Mouse (Mus musculus) testis, postnatal 10 days (tissue): ENCODE data around the gene 1700020D05Rik.
A peak's percentile ranks its signal among the peaks of the same experiment; 100 is the strongest.

Experiments
- DNase-seq: peaks from one replicate; pipeline ENCODE4 v3.0.0; 2021; ENCODE audit warnings: low spot score

The 1700020D05Rik gene

DNA sequence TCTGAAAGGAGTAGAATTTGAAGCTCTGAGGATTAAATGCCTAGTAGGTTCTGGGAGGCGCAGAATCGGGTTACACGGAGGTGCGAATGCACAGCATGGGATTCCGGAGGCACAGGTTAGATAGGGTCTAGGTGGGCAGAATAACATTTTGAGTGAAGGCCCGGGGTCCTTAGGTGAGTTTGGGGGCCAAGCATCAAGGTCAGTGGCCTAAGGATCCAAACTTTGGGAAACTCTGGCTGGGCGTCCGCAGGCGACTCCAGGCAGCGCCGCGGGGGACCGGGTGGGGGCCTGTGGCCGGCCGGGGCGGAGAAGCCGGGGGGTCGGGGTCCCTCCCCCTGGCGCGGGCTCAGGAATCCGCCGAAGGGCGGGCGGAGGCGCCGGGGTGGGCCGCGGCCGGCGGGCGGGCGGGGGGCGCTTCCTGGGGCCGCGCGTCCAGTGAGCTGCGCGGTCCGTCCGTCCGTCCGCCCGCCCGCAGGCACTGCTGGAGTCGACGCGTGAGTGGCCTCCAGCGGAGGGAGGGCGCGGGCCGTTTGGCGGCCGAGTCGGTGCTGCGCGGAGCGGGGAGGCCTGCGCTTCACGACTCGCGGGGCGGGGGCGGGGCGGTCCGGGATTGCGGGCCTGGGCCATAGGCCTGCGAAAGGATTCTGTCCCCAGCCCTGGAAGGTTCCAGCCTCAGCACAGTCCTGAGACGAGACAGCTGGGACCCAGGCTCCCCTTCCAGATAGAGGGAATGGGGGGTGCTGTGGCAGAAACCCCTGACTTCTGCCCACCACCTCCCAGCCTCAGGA lies 29.1 kb downstream of the 1700020D05Rik start:
- peak; percentile 76 for DNase-seq

DNA sequence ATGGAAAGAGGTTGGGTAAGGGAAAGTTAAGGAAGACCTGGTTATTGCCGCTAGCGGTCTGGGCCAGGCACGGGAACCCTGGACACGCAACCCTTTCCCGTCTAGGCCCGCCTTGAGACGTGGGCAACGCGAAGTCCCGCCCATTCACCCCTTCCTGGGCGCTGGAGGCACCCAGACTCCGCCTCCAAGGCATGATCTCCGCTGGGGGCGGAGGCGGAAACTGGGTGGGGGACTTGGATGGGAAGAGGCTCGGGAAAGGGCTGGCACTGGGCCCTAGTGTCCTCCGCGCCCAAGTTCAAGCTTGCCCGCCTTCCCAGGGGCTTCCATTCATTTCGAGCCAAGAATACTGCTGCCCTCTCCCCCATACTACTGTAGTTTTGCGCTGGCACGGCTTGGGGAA lies 29.9 kb downstream of the 1700020D05Rik start, which contains the start of gene Efemp2:
Gene Efemp2, plus strand, starts transcription at position 235 of the 400 bp plus-strand sequence.
- DNase-seq: peak; percentile 87

DNA sequence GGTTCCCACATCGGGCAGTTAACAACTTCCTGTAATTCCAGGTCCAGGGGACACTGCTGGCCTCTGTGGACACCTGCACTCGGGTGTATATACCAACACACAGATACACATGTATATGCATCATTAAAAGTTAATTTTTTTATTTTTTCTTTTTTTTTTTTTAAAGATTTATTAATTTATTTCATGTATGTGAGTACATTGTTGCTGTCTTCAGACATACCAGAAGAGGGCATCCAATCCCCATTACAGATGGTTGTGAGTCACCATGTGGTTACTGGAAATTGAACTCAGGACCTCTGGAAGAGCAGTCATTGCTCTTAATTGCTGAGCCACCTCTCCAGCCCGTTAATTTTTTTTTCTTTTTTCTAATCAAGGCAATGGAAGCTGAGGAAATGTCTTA lies 30.7 kb downstream of the 1700020D05Rik start:
- no peak for DNase-seq

DNA sequence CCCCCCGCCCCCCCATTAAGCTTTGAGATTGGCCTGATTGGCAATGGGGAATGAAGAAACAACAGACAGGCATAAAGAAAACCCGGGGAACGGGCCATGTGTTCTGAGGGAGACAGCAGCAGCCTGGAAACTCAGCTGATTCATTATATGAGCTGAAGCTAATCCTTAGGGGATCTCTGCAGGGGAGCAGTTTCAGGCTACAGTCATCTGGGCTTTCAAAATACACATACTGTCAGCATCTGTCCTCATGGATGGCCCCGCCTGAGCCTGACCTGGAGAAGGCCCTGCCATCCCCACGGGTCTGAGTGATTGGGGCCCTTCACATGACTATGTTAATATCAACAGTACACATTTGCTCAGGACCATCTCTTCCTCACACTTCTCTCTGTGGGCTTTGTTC lies 31.7 kb downstream of the 1700020D05Rik start:
- DNase-seq: no peak

DNA sequence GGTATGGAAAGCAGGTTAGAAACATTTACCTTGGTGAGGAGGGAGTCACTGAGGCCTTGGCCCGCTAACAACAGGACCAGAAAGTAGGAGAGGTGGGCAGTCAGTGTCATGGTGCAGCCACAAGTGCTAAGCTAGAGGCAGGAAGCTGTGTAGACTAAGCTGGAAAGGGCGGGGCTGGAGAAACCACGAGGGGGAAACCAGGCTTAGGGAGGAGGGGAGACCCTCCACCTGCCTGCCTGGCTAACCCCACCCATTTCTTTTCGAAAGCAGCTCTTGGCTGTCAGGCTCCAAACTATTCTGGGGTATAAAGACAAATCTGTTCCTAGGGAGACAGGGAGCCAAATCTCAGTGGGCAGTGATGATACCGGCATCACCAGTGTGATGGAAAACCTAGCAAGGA lies 35.2 kb downstream of the 1700020D05Rik start, which contains the start of gene Ctsw:
Gene Ctsw, minus strand, starts transcription at position 134 of the 400 bp plus-strand sequence.
- no peak for DNase-seq

DNA sequence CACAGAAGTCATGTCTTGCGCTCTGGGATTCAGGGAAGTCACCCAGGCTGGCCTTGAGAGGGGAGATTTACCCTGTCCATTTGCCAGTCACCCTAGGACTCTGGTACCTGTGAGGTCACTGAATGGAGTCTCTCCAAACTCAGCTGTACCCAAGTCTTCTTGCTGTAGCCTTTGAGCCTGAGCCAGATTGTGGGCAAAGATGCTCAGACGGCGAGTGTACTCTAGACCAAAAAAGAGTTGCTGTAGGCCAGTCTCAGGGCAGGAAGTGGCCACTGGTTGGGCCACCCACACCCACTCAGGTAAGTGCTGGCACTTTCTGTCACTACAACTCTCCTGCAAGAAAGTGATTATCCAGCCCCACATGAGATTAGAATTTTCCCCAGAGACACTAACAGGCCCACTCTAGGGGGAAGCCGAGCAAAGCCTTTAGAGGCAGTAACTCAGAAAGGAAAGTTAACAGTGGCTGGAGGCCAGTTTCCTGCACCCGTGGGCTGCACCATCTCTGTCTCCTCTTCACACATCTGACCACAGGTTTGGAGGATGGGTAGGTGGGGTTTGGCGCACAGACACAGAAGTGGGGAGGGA lies 36.6 kb downstream of the 1700020D05Rik start:
- no peak for DNase-seq

DNA sequence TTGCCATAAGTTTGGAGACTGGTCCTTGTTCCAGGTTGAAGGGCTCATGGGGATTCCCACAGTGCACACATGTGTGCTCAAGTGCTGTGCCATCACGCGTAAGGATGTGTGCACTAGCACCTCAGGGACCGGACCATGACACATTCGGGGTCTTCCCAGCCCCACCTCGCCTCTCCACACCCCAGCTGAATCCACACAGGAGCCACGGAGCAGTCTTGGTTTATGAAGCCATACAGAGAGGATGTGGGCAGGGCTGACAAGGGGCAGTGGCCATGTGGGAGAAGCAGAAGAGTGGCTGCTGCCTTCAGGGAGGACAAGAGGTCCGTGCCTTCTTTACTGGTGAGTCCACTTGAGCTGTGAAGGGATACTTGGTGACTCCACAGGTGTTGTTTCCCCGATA lies 38.5 kb downstream of the 1700020D05Rik start:
- DNase-seq: no peak

DNA sequence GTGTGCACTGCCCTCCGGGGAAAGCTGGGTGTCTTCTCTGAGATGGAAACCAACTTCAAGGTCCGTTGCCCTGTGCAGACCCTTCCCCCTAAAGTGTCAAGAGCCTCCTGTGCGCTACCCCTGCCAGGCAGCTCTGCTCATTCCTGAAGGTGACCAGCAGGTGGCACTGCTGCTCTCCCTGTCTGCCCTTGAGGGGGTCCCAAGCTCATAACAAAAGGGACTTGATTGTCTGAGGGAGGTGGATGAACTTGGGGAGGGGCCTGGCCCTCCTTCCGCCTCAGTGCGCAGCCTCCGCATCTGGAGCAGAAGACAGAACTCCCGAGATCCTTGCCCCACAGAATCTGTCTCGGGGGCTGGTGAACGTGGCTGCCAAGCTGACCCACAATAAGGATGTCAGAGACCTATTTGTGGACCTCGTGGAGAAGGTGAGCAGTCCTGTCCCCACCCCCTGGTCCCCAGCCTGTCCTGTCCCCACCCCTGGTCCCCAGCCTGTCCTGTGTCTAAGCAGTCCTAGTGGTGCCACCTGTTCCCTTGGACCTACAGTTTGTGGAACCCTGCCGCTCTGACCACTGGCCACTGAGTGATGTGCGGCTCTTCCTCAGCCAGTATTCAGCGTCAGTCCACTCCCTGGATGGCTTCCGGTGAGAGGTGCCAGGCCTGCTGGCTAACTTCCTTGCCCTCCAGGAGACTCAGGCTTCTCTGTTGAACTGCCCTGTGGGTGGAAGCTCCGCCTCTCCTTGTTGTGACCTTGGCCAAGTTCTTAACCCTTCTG lies 39.6 kb downstream of the 1700020D05Rik start:
- DNase-seq: peak; percentile 76

DNA sequence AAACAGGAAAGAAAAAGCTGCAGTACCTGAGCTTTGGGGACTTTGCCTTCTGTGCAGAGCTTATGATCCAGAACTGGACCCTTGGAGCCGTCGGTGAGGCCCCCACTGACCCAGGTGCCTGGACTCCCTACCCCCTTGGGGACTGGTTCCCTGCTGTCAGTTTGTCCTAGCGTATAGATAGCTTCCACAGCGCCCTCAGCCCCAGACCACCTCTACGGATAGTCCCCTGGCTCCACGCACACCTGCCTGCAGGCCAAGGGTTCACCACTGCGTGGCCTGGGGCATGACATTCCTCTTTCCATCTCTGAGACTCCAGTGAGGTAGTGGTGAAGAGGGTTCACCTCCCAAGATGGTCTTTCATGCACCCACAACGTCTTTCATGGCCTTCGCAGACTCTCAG lies 40.4 kb downstream of the 1700020D05Rik start:
- no peak for DNase-seq

DNA sequence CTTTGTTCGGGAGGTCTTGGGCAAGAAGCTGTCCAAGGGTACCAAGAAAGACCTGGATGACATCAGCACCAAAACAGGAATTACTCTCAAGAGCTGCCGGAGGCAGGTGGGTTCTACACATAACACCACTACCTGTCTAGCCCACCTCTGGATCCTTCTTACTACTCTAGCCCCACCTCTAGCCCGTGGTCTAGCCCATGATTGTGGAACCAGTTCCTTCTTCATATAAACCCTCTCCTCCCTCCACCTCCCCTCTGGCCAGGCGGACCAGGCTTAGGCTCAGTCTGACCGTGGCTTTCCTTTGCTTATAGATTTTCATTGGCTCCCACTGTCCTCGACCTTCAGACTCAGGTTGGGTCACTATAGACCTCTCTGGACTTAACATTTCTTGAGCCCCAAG lies 42.2 kb downstream of the 1700020D05Rik start:
- no peak for DNase-seq

DNA sequence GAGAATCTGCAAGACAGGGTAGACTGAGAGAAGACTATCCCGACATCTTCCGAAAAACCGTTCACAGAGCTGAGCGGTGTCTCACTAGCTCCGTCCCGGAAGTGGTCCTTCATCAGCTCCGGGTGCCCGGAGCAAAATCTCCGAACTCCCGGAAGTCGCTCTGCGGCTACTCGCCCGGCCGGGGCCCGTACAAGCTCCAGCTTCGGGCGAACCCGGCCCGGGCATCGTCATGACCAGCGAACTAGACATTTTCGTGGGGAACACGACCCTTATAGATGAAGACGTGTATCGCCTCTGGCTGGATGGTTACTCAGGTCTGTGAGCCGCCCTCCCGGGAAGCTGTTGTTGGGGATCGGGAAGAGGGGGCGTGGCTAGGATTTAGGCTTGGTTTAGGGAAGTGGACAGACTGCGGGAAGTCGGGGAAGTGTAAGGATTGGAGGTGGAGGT lies 43.1 kb downstream of the 1700020D05Rik start, which contains the start of gene Fibp:
Gene Fibp, plus strand, starts transcription at position 151 of the 447 bp plus-strand sequence.
- DNase-seq: peak; percentile 86

DNA sequence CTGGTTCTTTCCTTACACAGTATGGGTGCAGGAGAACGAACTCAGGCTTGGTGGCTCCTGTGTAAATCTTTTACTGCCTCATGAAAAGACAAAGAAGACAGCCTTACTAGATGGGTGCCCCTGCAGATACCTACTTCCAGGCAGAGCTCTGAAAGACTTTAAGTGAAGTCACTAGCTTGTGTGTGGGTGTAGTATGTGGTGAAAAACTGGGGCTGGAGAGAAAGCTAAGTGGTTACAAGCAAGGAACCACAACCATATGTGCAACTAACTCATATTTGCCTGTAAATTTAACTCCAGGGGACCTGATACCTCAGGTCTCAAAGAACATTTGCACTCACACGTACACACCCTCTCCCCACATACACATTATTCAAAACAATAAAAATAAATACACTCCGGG lies 43.7 kb downstream of the 1700020D05Rik start:
- DNase-seq: no peak

DNA sequence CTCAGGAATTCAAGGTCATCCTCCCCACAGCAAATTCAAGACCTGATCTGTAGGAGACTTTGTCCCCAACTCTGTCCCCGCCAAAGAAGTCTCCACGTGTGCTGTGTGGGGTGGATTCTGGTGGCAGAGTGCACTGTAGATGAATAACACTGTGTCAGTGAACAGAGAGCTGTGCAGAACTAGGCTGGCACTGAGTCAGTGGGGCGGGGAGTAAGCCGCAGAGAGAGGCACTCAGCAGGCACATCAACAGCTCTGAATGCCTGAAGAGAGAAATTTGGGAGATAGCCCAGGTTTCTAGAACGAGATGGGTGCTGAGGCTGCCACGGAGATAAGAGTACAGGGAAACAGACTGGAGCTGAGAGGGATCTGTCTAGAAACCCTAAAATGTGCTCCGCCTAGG lies 44.6 kb downstream of the 1700020D05Rik start:
- no peak for DNase-seq

DNA sequence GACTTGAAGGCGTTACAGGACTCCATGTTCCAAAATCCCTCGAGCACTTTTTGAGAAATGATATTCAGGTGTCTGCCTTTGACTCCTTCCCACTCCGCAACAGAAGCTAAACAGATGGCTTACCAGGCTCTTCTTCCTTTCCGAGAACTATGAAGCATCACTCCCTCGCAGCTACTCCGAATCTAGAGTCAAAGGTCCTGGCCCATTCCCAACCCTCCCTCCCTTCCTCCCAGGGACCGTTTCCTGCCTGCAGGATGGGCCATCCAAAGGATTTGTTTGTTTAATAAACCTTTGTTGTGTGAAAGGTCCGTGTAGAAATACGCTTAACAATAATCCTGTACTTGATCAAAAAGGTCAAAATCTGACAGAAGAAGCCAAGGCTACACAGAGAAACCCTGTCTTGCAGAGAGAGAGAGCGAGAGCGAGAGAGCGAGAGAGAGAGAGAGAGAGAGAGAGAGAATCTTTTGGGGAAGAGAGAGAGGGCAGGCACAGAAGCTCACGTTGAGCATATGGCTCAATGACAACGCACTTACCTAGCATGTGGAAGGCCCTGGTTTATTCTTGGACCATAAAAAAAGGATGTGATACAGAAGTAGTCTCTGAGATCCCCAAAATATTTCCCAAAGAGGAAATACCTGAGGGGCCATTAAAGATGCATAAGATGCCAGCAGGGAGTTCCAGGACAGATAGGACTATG lies 45.7 kb downstream of the 1700020D05Rik start, which contains the start of gene Ccdc85b:
Gene Ccdc85b, minus strand, starts transcription at position 149 of the 697 bp plus-strand sequence.
- no peak for DNase-seq

DNA sequence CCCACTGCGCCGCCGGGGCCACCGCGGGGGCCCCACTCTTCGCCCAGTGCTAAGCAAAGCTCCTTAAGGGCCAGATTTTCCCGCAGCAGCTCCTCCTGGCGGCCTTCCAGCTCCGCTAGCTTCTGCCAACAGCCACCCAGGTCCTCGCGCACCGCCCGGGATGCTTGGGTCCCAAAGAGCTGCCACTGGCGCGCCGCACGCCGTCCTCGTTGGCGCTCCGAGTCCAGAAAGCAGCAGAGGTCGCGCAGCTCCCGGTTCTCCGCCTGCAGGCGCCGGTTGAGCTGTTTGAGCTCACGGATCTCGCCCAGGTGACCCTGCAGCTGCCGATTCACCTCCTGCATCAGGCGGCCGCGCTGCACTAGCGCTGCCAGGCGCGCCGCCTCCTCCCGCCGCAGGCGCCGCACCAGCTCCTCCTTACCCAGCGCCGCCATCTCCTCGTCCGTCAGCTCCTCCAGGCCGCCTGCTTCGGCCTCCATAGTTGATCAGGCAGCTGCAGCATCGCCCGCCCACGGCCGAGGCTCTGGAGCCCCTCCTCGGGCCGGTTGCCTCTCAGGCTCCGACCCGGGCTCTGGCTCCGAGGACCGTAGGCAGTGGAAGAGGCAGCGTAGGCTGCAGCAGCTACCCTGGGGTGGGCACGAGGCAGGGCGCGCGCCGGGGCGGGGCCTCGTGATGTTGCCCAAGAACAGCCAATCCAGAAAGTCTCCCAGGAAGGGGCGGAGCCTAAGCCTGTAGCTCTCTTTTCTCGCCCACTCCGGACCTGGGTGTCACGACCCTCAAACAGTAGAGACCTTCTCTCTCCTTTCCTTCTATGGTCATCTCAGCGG lies 46.5 kb downstream of the 1700020D05Rik start:
- DNase-seq: peak; percentile 97

DNA sequence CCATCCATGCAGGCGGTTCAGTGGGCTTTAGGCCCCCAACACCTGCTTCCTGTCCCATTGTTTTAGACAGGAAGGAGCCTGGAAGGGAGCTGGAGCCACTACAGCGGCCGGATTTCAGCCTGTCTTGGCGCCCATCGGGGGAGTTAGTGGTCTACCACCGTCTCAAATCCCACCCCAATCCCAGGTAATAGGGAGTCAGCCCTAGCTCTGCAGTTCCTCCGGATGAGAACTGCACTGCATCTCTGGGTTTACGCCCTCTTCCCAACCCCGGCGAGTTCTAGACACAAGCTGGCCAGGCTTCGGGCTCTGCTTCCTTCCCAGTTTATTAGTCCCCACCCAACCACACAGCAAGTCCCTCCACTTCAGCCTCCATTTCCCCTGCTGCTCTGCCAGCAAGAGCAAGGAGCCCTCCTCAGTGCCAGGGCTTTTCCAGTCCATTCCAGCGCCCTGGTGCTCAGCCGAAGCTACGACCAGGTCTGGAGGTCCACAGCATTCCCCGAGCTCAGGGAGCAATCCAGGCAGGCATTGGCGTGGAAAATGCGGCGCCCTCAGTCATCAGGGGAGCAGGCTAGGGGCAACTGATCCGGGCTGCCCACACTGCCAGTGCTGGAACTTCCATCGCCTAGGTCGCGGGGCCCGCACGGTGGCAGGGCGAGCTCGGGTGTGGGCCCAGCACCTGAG lies 47.2 kb downstream of the 1700020D05Rik start:
- DNase-seq: no peak

DNA sequence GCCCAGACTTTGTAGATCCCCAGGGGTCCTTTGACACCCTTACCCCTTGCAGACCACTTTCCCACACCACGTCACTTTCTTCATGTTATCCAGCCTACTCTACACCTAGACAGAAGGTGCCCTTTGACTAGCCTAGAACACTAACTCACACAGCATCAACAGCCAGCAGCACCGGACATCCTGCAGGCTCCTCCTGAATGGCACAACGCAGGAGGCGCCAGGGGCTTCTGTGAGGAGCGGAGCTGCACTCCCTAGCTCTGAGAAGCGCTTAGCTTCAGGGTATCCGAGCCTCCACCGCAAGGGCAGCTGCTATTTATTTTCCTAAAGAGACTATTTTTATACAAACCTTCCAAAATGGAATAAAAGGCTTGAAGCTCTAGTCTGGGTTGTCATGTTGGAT lies 48.0 kb downstream of the 1700020D05Rik start:
- DNase-seq: no peak

DNA sequence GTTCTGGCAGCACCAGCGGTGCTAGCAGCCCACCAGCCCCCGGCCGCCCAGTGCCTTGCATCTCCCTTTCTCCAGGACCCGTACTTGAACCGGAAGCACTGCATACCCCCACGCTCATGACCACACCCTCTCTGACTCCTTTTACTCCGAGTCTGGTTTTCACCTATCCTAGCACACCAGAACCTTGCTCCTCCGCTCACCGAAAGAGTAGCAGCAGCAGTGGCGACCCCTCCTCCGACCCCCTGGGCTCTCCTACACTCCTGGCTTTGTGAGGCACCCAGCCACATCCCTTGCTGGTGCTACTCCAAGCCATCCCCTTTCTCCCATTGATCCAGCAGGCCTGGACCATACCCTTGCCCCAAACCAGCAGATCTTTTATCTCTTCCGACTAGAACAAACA lies 48.5 kb downstream of the 1700020D05Rik start:
- DNase-seq: no peak
